Mouse (Mus musculus) cortical plate, adult 2 months (tissue): Measurements from ENCODE around the gene Sez6.

Source experiments
- CTCF ChIP-seq: fragments of 200-500 bp; IDR thresholded peaks from 2 replicates; pipeline ENCODE4 v1.5.1; 2011; ENCODE audit warnings: mild to moderate bottlenecking, control low read depth, low read length; ENCODE audit not compliant: insufficient read depth; ENCODE audit errors: extremely low read depth
- POLR2A ChIP-seq: fragments of 200-500 bp; IDR thresholded peaks from 2 replicates; pipeline ENCODE4 v1.6.1; 2011; ENCODE audit warnings: mild to moderate bottlenecking, low read length, control low read depth; ENCODE audit not compliant: insufficient read depth; ENCODE audit errors: extremely low read depth

DNA sequence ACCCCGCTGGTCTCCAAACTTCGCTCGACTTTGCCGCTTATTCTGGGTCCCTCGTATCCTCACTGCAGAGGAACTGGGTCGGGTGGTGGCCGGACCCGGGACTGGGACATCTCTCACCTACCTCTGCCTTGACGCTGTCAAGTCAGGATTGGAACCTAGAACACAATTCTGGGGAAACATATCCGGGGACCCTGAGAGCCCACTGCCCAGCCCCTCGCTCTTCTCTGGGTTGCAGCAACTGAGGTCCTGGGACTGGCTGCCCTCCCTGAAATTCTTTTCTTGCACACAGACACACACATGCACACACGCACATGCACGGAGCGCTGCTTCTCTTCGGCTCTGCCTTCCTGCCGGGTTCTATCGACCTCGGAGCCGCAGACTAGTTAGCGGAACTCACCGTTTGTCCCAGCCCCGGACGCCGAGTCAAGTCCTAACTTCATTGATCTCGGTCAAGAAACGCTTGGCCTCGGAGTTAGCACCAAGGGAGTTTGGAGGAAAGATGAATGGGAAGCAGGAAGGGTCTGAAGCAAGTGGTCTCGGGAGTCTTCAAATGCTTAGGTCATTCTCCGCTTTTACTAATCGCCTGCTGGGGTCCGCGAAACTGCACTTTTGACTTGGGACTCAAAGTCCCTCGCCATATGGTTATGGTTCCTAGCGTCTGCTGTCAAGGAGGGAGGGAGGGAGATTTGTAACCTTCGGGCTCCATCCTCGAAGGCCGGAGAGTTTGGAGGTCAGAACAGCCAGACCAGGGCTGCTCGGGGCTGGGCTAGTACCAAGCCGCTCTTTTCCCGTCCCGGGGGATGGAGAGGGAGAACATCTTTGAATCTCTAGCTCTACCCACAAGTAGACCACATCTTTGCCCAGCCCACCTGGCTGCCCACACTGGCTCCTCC is 1.2 kb downstream of the Sez6 start:
- no peak for TF ChIP-seq CTCF
- no peak for TF ChIP-seq POLR2A
